Comparison of ENCODE assay signal across 25 mouse cellular contexts in genomic region chr6:148237453-148237852, GRCm38 (mm10). TPM values are rescaled to one million over a fixed set of nuclear protein-coding genes. Genes with fewer than 3 reads are reported as not detected.
DNase-seq lines count a peak whose midpoint lies in the region; ATAC-seq and TF ChIP-seq lines count a peak whose summit lies in the region.
"Had no signal": no experiment of that assay in that cellular context is flagged by ENCODE, and none has a peak within 500 bp of the region (broad histone marks: within the 10 kb centered on the region; RNA-seq: fewer than 3 reads in every experiment).

No protein-coding gene starts in this region.

- peak overlapping the region; percentile 13; the same call in 1 of the 2 replicates for H3K27ac ChIP-seq in heart, embryonic 13.5 days (replicated peaks)
- H3K27ac ChIP-seq in left cerebral cortex, adult 2 months: peak overlapping the region; percentile 45
- H3K27ac ChIP-seq in testis, adult 2 months (ENCODE audit: control insufficient read depth, insufficient read depth, low read depth, low read length): peak overlapping the region; percentile 61
- H3K27ac ChIP-seq: embryonic facial prominence, embryonic 13.5 days; forebrain, embryonic 12.5 days; gastrocnemius, adult 2 months; hindbrain, embryonic 12.5 days had no signal

- no peaks in the 10 kb centered on the region for H3K36me3 ChIP-seq in heart, embryonic 13.5 days
- H3K36me3 ChIP-seq in testis, adult 2 months (ENCODE audit: control insufficient read depth, insufficient read depth, low read length): no peaks in the 10 kb centered on the region
- H3K36me3 ChIP-seq: embryonic facial prominence, embryonic 13.5 days; forebrain, embryonic 12.5 days; G1E; hindbrain, embryonic 12.5 days had no signal

- TF ChIP-seq CTCF in left cerebral cortex, adult 2 months (IDR thresholded peaks at IDR 0.05): no peak
- no peak for TF ChIP-seq CTCF in testis, adult 2 months (IDR thresholded peaks at IDR 0.05; ENCODE audit: control insufficient read depth, insufficient read depth, insufficient replicate concordance, low read depth, low read length)

- no peaks in the 10 kb centered on the region for H3K9me3 ChIP-seq in heart, embryonic 13.5 days
- H3K9me3 ChIP-seq: embryonic facial prominence, embryonic 13.5 days; forebrain, embryonic 12.5 days; G1E; hindbrain, embryonic 12.5 days had no signal

- ATAC-seq in heart, embryonic 13.5 days (ENCODE audit: extremely low read depth, insufficient number of reproducible peaks, low FRiP score, low TSS enrichment): no peak
- ATAC-seq: CD4-positive, CD25-positive, alpha-beta regulatory T cell, adult 4 months; forebrain, embryonic 16.5 days; hindbrain, embryonic 16.5 days; inflammation-experienced regulatory T-cells, adult 6 months had no signal

- WGBS in heart, embryonic 13.5 days: 36% methylated on average over 5 of the region's 5 CpGs

- no peaks in the 10 kb centered on the region for H3K27me3 ChIP-seq in heart, embryonic 13.5 days (replicated peaks)
- no peaks in the 10 kb centered on the region for H3K27me3 ChIP-seq in testis, adult 2 months (ENCODE audit: control insufficient read depth, insufficient read depth, low read length)
- H3K27me3 ChIP-seq: embryonic facial prominence, embryonic 13.5 days; forebrain, embryonic 12.5 days; hindbrain, embryonic 12.5 days had no signal

- no peak for TF ChIP-seq POLR2A in testis, adult 2 months (IDR thresholded peaks at IDR 0.05; ENCODE audit: control insufficient read depth, low read depth, low read length)

- intact Hi-C loops in heart, postnatal 14 days (cut with DNase I): no loop called here
- intact Hi-C loops in left cerebral cortex, adult 2 months (cut with DNase I): loop anchor here (10.0 kb wide), 1 partner anchor 317 kb away; no protein-coding TSS in a partner anchor

- no peak overlapping the region for H3K4me3 ChIP-seq in heart, embryonic 13.5 days
- H3K4me3 ChIP-seq in left cerebral cortex, adult 2 months: no peak overlapping the region
- no peak overlapping the region for H3K4me3 ChIP-seq in testis, adult 2 months (ENCODE audit: control insufficient read depth, low read depth, low read length)
- H3K4me3 ChIP-seq: embryonic facial prominence, embryonic 13.5 days; forebrain, embryonic 12.5 days; gastrocnemius, adult 2 months; hindbrain, embryonic 12.5 days had no signal

- peak overlapping the region; percentile 42 for H3K9ac ChIP-seq in heart, embryonic 13.5 days
- H3K9ac ChIP-seq: embryonic facial prominence, embryonic 13.5 days; forebrain, embryonic 12.5 days; hindbrain, embryonic 12.5 days had no signal

- H3K4me2 ChIP-seq in heart, embryonic 13.5 days: no peak overlapping the region
- H3K4me2 ChIP-seq: embryonic facial prominence, embryonic 13.5 days; forebrain, embryonic 12.5 days; heart, embryonic 11.5 days; hindbrain, embryonic 12.5 days had no signal

- peaks cover 11% of the 10 kb centered on the region; the same call in 1 of the 2 replicates for H3K4me1 ChIP-seq in heart, embryonic 13.5 days
- H3K4me1 ChIP-seq in testis, adult 2 months (ENCODE audit: control insufficient read depth, insufficient read depth, low read length): no peaks in the 10 kb centered on the region
- H3K4me1 ChIP-seq: forebrain, embryonic 12.5 days; hindbrain, embryonic 12.5 days had no signal

- DNase-seq in adrenal gland, postnatal 14 days: peak; percentile 30
- no peak for DNase-seq in adrenal gland, adult (ENCODE audit: inconsistent age in 2 of 2, low spot score in 1 of 2)
- DNase-seq in heart, postnatal 14 days: no peak
- no peak for DNase-seq in left cerebral cortex, adult 2 months (ENCODE audit: extremely low spot score in 1 of 2, low spot score in 2 of 2)
- DNase-seq in left cerebral cortex, adult 8-10 months (ENCODE audit: low spot score in 2 of 2): no peak
- no peak for DNase-seq in testis, postnatal 10 days (ENCODE audit: low spot score)
- DNase-seq: adrenal gland, postnatal 10 days; B cell, adult 2 months; cerebellum, adult 18-20 months; cerebellum, adult 9-11 months; cerebellum, postnatal 36 days; gastrocnemius, adult 2 months; gastrocnemius, postnatal 25 days; heart, postnatal 36 days had no signal

RNA-seq across cellular contexts. Expression of gene Ergic2, which starts 25.3 kb away (rescaled TPM):
- 76.8 and 81.0 TPM in 2 replicates for total RNA-seq in adrenal gland, postnatal 14 days (2021)
- polyA plus RNA-seq in heart, embryonic 13.5 days (2015; fragmentation: Nextera tagmentation; extraction: Ambion mirVana): 139 and 157 TPM in 2 replicates
- total RNA-seq in heart, postnatal 14 days (2021): 10 to 100 TPM; 46.3 to 63.5 TPM
- total RNA-seq in left cerebral cortex, adult 2 months (2021): 10 to 100 TPM; 72.1 to 81.3 TPM
- 10 to 100 TPM; 66.4 to 77.2 (median 68.8) TPM for total RNA-seq in left cerebral cortex, adult 8-10 months (2022)
- 155 and 208 TPM in 2 replicates for polyA plus RNA-seq in testis, adult 2 months (2012; rRNA removed)
